Mouse (Mus musculus) limb, embryonic 14.5 days (tissue): ENCODE results near the gene Efna5. TPM values are rescaled to one million over a fixed set of nuclear protein-coding genes. Genes with fewer than 3 reads are reported as not detected.

Experiments
- ATAC-seq: fragments of 200-750 bp; cut with Nextera tagmentation; 2 replicates; pipeline ENCODE4 v1.8.0; 2017; ENCODE audit warnings: low read depth, moderate number of reproducible peaks, moderate TSS enrichment; ENCODE audit not compliant: low FRiP score
- DNase-seq: peaks from one replicate; pipeline ENCODE4 v3.0.0-alpha.2; 2015; ENCODE audit warnings: low spot score
- H3K27ac ChIP-seq: fragments of 300-500 bp; sonication (generic); replicated peaks from 2 replicates; pipeline ENCODE4 v1.5.1; 2014; ENCODE audit warnings: low read depth, mild to moderate bottlenecking, low read length, moderate library complexity, mixed read lengths
- H3K27me3 ChIP-seq: fragments of 300-500 bp; sonication (generic); 2 replicates; pipeline ENCODE4 v1.6.1; 2014; ENCODE audit warnings: low read length, mixed read lengths; ENCODE audit not compliant: control insufficient read depth, insufficient read depth
- H3K36me3 ChIP-seq: fragments of 300-500 bp; sonication (generic); 2 replicates; pipeline ENCODE4 v1.6.1; 2014; ENCODE audit warnings: mild to moderate bottlenecking, low read length, moderate library complexity, mixed read lengths; ENCODE audit not compliant: control insufficient read depth, insufficient read depth
- H3K4me1 ChIP-seq: fragments of 300-500 bp; sonication (generic); 2 replicates; pipeline ENCODE4 v1.6.1; 2014; ENCODE audit warnings: antibody characterized with exemption, low read length, mixed read lengths; ENCODE audit not compliant: control insufficient read depth, insufficient read depth
- H3K4me2 ChIP-seq: fragments of 300-500 bp; sonication (generic); replicated peaks from 2 replicates; pipeline ENCODE4 v1.6.1; 2014; ENCODE audit warnings: low read depth, mild to moderate bottlenecking, low read length, moderate library complexity; ENCODE audit not compliant: severe bottlenecking
- H3K4me3 ChIP-seq: fragments of 300-500 bp; sonication (generic); replicated peaks from 2 replicates; pipeline ENCODE4 v1.5.1; 2014; ENCODE audit warnings: low read length
- H3K9ac ChIP-seq: fragments of 300-500 bp; sonication (generic); 2 replicates; pipeline ENCODE4 v1.6.1; 2014; ENCODE audit warnings: mild to moderate bottlenecking, low read depth, low read length, moderate library complexity; ENCODE audit not compliant: severe bottlenecking
- H3K9me3 ChIP-seq: fragments of 300-500 bp; sonication (generic); 2 replicates; pipeline ENCODE4 v1.6.1; 2016; ENCODE audit warnings: low read length; ENCODE audit not compliant: control insufficient read depth
- POLR2A ChIP-seq: fragments of 200-500 bp; IDR thresholded peaks from 2 replicates; pipeline ENCODE4 v1.8.0; 2012; ENCODE audit warnings: inconsistent platforms, mild to moderate bottlenecking, moderate library complexity, borderline replicate concordance; ENCODE audit not compliant: insufficient read depth, insufficient read length; ENCODE audit errors: extremely low read depth
- WGBS: fragments of 180-500 bp; shearing (Covaris S2); extraction: QIAGEN DNeasy Blood & Tissue Kit; methylation state at CpG from one replicate; pipeline ENCODE4 v1.1.7; 2014; 5-methylcytosine and 5-hydroxymethylcytosine counted together
- polyA plus RNA-seq, 2 experiments: library from polyadenylated mRNA; depleted of rRNA in 1 of 2; stranded (reverse) in 1 of 2; unstranded in 1 of 2; fragments of >200 nt; fragmentation: Nextera tagmentation in 1 of 2; extraction: Ambion mirVana in 1 of 2; gene quantifications; 2 replicates each; pipeline versions ENCODE4 v1.2.1 to v1.2.3; 2012 to 2014

Gene Efna5
- polyA plus RNA-seq, 2 experiments = 22.8 to 64.8 TPM

GRCm38 (mm10) chr17:62646836-62647235 is 234.3 kb downstream of the Efna5 start:
- no peak overlapping the region for H3K4me2 ChIP-seq

GRCm38 (mm10) chr17:62642447-62643145 is 238.5 kb downstream of the Efna5 start:
- no peak for TF ChIP-seq POLR2A
- ATAC-seq = no peak; the same call in 1 of the 2 replicates
- peaks cover 11% of the 10 kb centered on the region; the same call in 1 of the 2 replicates for H3K4me1 ChIP-seq
- 68% methylated on average over 12 of the region's 12 CpGs for WGBS
- no peaks in the 10 kb centered on the region for H3K36me3 ChIP-seq
- H3K27ac ChIP-seq = no peak overlapping the region
- H3K27me3 ChIP-seq = no peaks in the 10 kb centered on the region
- no peaks in the 10 kb centered on the region for H3K9me3 ChIP-seq
- DNase-seq = no peak
- H3K4me3 ChIP-seq = no peak overlapping the region
- no peak overlapping the region for H3K9ac ChIP-seq
- no peak overlapping the region for H3K4me2 ChIP-seq

More at GRCm38 (mm10) chr17:62646836-62647235, 234.3 kb downstream of the Efna5 start:
- 89% methylated on average over 8 of the region's 8 CpGs for WGBS
- TF ChIP-seq POLR2A = no peak
- Histone ChIP-seq H3K9me3 (no peaks in the 10 kb centered on the region), H3K4me1 (peaks cover 25% of the 10 kb centered on the region; the same call in 1 of the 2 replicates), H3K4me3 (no peak overlapping the region), H3K36me3 (no peaks in the 10 kb centered on the region), H3K27ac (no peak overlapping the region), H3K9ac (no peak overlapping the region), H3K27me3 (no peaks in the 10 kb centered on the region)
- ATAC-seq (no peak), DNase-seq (no peak)

- no peak overlapping the region for H3K27ac ChIP-seq
- H3K36me3 ChIP-seq = no peaks in the 10 kb centered on the region
- no peaks in the 10 kb centered on the region for H3K9me3 ChIP-seq
- H3K9ac ChIP-seq = no peak overlapping the region
- no peak for TF ChIP-seq POLR2A
- H3K4me2 ChIP-seq = no peak overlapping the region
- ATAC-seq = no peak
- no peak overlapping the region for H3K4me3 ChIP-seq
- no peaks in the 10 kb centered on the region for H3K27me3 ChIP-seq
- H3K4me1 ChIP-seq = peaks cover 11% of the 10 kb centered on the region; the same call in 1 of the 2 replicates
- WGBS = 86% methylated on average over 6 of the region's 6 CpGs
- DNase-seq = no peak
Measured at GRCm38 (mm10) chr17:62640654-62641053, 240.5 kb downstream of the Efna5 start.

GRCm38 (mm10) chr17:62636896-62637295 is 244.2 kb downstream of the Efna5 start:
- no peak overlapping the region for H3K9ac ChIP-seq
- no peaks in the 10 kb centered on the region for H3K36me3 ChIP-seq
- no peak for TF ChIP-seq POLR2A
- peaks cover 2% of the 10 kb centered on the region; the same call in 1 of the 2 replicates for H3K4me1 ChIP-seq
- H3K27ac ChIP-seq = no peak overlapping the region
- no peak overlapping the region for H3K4me3 ChIP-seq
- ATAC-seq = no peak
- H3K9me3 ChIP-seq = no peaks in the 10 kb centered on the region
- H3K4me2 ChIP-seq = no peak overlapping the region
- 89% methylated on average over 7 of the region's 7 CpGs for WGBS
- no peaks in the 10 kb centered on the region for H3K27me3 ChIP-seq
- no peak for DNase-seq

GRCm38 (mm10) chr17:62634937-62635336 is 246.2 kb downstream of the Efna5 start:
- no peak for TF ChIP-seq POLR2A
- no peak overlapping the region for H3K27ac ChIP-seq
- H3K9ac ChIP-seq = no peak overlapping the region
- no peaks in the 10 kb centered on the region for H3K36me3 ChIP-seq
- no peaks in the 10 kb centered on the region for H3K4me1 ChIP-seq
- no peak overlapping the region for H3K4me3 ChIP-seq
- no peak for DNase-seq
- no peak overlapping the region for H3K4me2 ChIP-seq
- WGBS = 68% methylated on average over 3 of the region's 3 CpGs
- H3K27me3 ChIP-seq = no peaks in the 10 kb centered on the region
- ATAC-seq = no peak
- H3K9me3 ChIP-seq = no peaks in the 10 kb centered on the region

- Histone ChIP-seq H3K4me3 (no peak overlapping the region), H3K9me3 (no peaks in the 10 kb centered on the region), H3K4me1 (peaks cover 20% of the 10 kb centered on the region), H3K4me2 (no peak overlapping the region), H3K9ac (no peak overlapping the region), H3K27ac (no peak overlapping the region), H3K36me3 (no peaks in the 10 kb centered on the region), H3K27me3 (no peaks in the 10 kb centered on the region)
- no peak for ATAC-seq
- no peak for TF ChIP-seq POLR2A
- WGBS = 97% methylated on average over 1 of the region's 1 CpGs
- no peak for DNase-seq
Measured at GRCm38 (mm10) chr17:62628474-62628873, 252.6 kb downstream of the Efna5 start.
